Mouse (Mus musculus): Measurements from ENCODE around the gene Galnt15. TPM values are rescaled to one million over a fixed set of nuclear protein-coding genes. Genes with fewer than 3 reads are reported as not detected.

The Galnt15 gene
- polyA plus RNA-seq, 1 experiment from 2014 or later, result 0.36 TPM

GRCm38 (mm10) chr14:32027218-32027617 is 1.6 kb upstream of the Galnt15 start:
- H3K9ac ChIP-seq (ENCODE audit: low read depth, low read length), result no peak overlapping the region
- no peaks in the 10 kb centered on the region for H3K9me3 ChIP-seq (ENCODE audit: control insufficient read depth, low read length)
- no peaks in the 10 kb centered on the region; the same call in none of the 2 replicates for H3K27me3 ChIP-seq (replicated peaks; ENCODE audit: control insufficient read depth, insufficient read depth, low read length)
- no peak overlapping the region for H3K4me2 ChIP-seq (ENCODE audit: low read depth, low read length)
- 60% methylated on average over 7 of the region's 7 CpGs for WGBS
- H3K27ac ChIP-seq (replicated peaks; ENCODE audit: low read depth, low read length), result no peak overlapping the region
- H3K36me3 ChIP-seq (ENCODE audit: control insufficient read depth, insufficient read depth, low read length), result no peaks in the 10 kb centered on the region
- H3K4me1 ChIP-seq (ENCODE audit: control insufficient read depth, insufficient read depth, low read length), result peaks cover 6% of the 10 kb centered on the region; the same call in 1 of the 2 replicates
- ATAC-seq (ENCODE audit: low read depth), result 0 out of 2 replicates have a peak, but pooled peaks have one; percentile 30
- no peak overlapping the region for H3K4me3 ChIP-seq (ENCODE audit: low read depth, low read length)
- DNase-seq (ENCODE audit: low spot score), result peak; percentile 30

GRCm38 (mm10) chr14:32029411-32029992 is 713 bp downstream of the Galnt15 start:
- no peak for DNase-seq (ENCODE audit: low spot score)
- Histone ChIP-seq H3K27me3 (replicated peaks; ENCODE audit: control insufficient read depth, insufficient read depth, low read length) (no peaks in the 10 kb centered on the region; the same call in none of the 2 replicates), H3K4me2 (ENCODE audit: low read depth, low read length) (no peak overlapping the region), H3K4me3 (ENCODE audit: low read depth, low read length) (no peak overlapping the region), H3K4me1 (ENCODE audit: control insufficient read depth, insufficient read depth, low read length) (peaks cover 6% of the 10 kb centered on the region; the same call in 1 of the 2 replicates), H3K9ac (ENCODE audit: low read depth, low read length) (no peak overlapping the region), H3K36me3 (ENCODE audit: control insufficient read depth, insufficient read depth, low read length) (no peaks in the 10 kb centered on the region), H3K9me3 (ENCODE audit: control insufficient read depth, low read length) (no peaks in the 10 kb centered on the region), H3K27ac (replicated peaks; ENCODE audit: low read depth, low read length) (no peak overlapping the region)
- no peak for ATAC-seq (ENCODE audit: low read depth)
- 74% methylated on average over 14 of the region's 14 CpGs for WGBS

- H3K36me3 ChIP-seq (ENCODE audit: control insufficient read depth, insufficient read depth, low read length), result no peaks in the 10 kb centered on the region
- DNase-seq (ENCODE audit: low spot score) (peak; percentile 29), ATAC-seq (ENCODE audit: low read depth) (peak; percentile 42; the same call in 1 of the 2 replicates)
- no peaks in the 10 kb centered on the region for H3K9me3 ChIP-seq (ENCODE audit: control insufficient read depth, low read length)
- H3K4me1 ChIP-seq (ENCODE audit: control insufficient read depth, insufficient read depth, low read length), result peaks cover 6% of the 10 kb centered on the region; the same call in 1 of the 2 replicates
- no peak overlapping the region for H3K27ac ChIP-seq (replicated peaks; ENCODE audit: low read depth, low read length)
- no peak overlapping the region for H3K9ac ChIP-seq (ENCODE audit: low read depth, low read length)
- H3K4me2 ChIP-seq (ENCODE audit: low read depth, low read length), result no peak overlapping the region
- no peaks in the 10 kb centered on the region; the same call in none of the 2 replicates for H3K27me3 ChIP-seq (replicated peaks; ENCODE audit: control insufficient read depth, insufficient read depth, low read length)
- WGBS, result 59% methylated on average over 5 of the region's 5 CpGs
- no peak overlapping the region for H3K4me3 ChIP-seq (ENCODE audit: low read depth, low read length)
Observed at GRCm38 (mm10) chr14:32030073-32030472, 1.3 kb downstream of the Galnt15 start.

GRCm38 (mm10) chr14:32032522-32032921 is 3.7 kb downstream of the Galnt15 start:
- H3K4me3 ChIP-seq (ENCODE audit: low read depth, low read length), result no peak overlapping the region
- WGBS, result 8% methylated on average over 4 of the region's 4 CpGs
- ATAC-seq (ENCODE audit: low read depth) (peak; percentile 28; the same call in 1 of the 2 replicates), DNase-seq (ENCODE audit: low spot score) (peak; percentile 83)
- H3K4me2 ChIP-seq (ENCODE audit: low read depth, low read length), result no peak overlapping the region
- no peak overlapping the region for H3K9ac ChIP-seq (ENCODE audit: low read depth, low read length)
- peaks cover 6% of the 10 kb centered on the region; the same call in 1 of the 2 replicates for H3K4me1 ChIP-seq (ENCODE audit: control insufficient read depth, insufficient read depth, low read length)
- no peaks in the 10 kb centered on the region; the same call in none of the 2 replicates for H3K27me3 ChIP-seq (replicated peaks; ENCODE audit: control insufficient read depth, insufficient read depth, low read length)
- no peaks in the 10 kb centered on the region for H3K9me3 ChIP-seq (ENCODE audit: control insufficient read depth, low read length)
- no peak overlapping the region for H3K27ac ChIP-seq (replicated peaks; ENCODE audit: low read depth, low read length)
- no peaks in the 10 kb centered on the region for H3K36me3 ChIP-seq (ENCODE audit: control insufficient read depth, insufficient read depth, low read length)

- ATAC-seq (ENCODE audit: low read depth), result no peak
- Histone ChIP-seq H3K9ac (ENCODE audit: low read depth, low read length) (no peak overlapping the region), H3K4me3 (ENCODE audit: low read depth, low read length) (no peak overlapping the region), H3K4me2 (ENCODE audit: low read depth, low read length) (no peak overlapping the region), H3K27ac (replicated peaks; ENCODE audit: low read depth, low read length) (no peak overlapping the region), H3K9me3 (ENCODE audit: control insufficient read depth, low read length) (no peaks in the 10 kb centered on the region), H3K4me1 (ENCODE audit: control insufficient read depth, insufficient read depth, low read length) (no peaks in the 10 kb centered on the region), H3K36me3 (ENCODE audit: control insufficient read depth, insufficient read depth, low read length) (no peaks in the 10 kb centered on the region), H3K27me3 (replicated peaks; ENCODE audit: control insufficient read depth, insufficient read depth, low read length) (no peaks in the 10 kb centered on the region)
- DNase-seq (ENCODE audit: low spot score), result no peak
- WGBS, result 58% methylated on average over 5 of the region's 5 CpGs
Observed at GRCm38 (mm10) chr14:32036482-32036881, 7.7 kb downstream of the Galnt15 start.

GRCm38 (mm10) chr14:32037661-32038252 is 9.0 kb downstream of the Galnt15 start:
- Histone ChIP-seq H3K27me3 (replicated peaks; ENCODE audit: control insufficient read depth, insufficient read depth, low read length) (no peaks in the 10 kb centered on the region), H3K9ac (ENCODE audit: low read depth, low read length) (no peak overlapping the region), H3K4me1 (ENCODE audit: control insufficient read depth, insufficient read depth, low read length) (no peaks in the 10 kb centered on the region), H3K27ac (replicated peaks; ENCODE audit: low read depth, low read length) (no peak overlapping the region), H3K36me3 (ENCODE audit: control insufficient read depth, insufficient read depth, low read length) (no peaks in the 10 kb centered on the region), H3K9me3 (ENCODE audit: control insufficient read depth, low read length) (no peaks in the 10 kb centered on the region), H3K4me2 (ENCODE audit: low read depth, low read length) (no peak overlapping the region), H3K4me3 (ENCODE audit: low read depth, low read length) (no peak overlapping the region)
- no peak for ATAC-seq (ENCODE audit: low read depth)
- WGBS, result 81% methylated on average over 8 of the region's 8 CpGs
- no peak for DNase-seq (ENCODE audit: low spot score)

GRCm38 (mm10) chr14:32042108-32042507 is 13.3 kb downstream of the Galnt15 start:
- H3K27ac ChIP-seq (replicated peaks; ENCODE audit: low read depth, low read length), result no peak overlapping the region
- H3K4me2 ChIP-seq (ENCODE audit: low read depth, low read length), result no peak overlapping the region
- 55% methylated on average over 5 of the region's 5 CpGs for WGBS
- no peak overlapping the region for H3K4me3 ChIP-seq (ENCODE audit: low read depth, low read length)
- H3K27me3 ChIP-seq (replicated peaks; ENCODE audit: control insufficient read depth, insufficient read depth, low read length), result no peaks in the 10 kb centered on the region
- ATAC-seq (ENCODE audit: low read depth), result no peak
- H3K36me3 ChIP-seq (ENCODE audit: control insufficient read depth, insufficient read depth, low read length), result no peaks in the 10 kb centered on the region
- no peak for DNase-seq (ENCODE audit: low spot score)
- no peaks in the 10 kb centered on the region for H3K9me3 ChIP-seq (ENCODE audit: control insufficient read depth, low read length)
- H3K4me1 ChIP-seq (ENCODE audit: control insufficient read depth, insufficient read depth, low read length), result no peaks in the 10 kb centered on the region
- H3K9ac ChIP-seq (ENCODE audit: low read depth, low read length), result no peak overlapping the region

GRCm38 (mm10) chr14:32046357-32046756 is 17.6 kb downstream of the Galnt15 start:
- DNase-seq (ENCODE audit: low spot score), result peak; percentile 17
- Histone ChIP-seq H3K4me1 (ENCODE audit: control insufficient read depth, insufficient read depth, low read length) (no peaks in the 10 kb centered on the region), H3K4me3 (ENCODE audit: low read depth, low read length) (no peak overlapping the region), H3K9me3 (ENCODE audit: control insufficient read depth, low read length) (no peaks in the 10 kb centered on the region), H3K9ac (ENCODE audit: low read depth, low read length) (no peak overlapping the region), H3K4me2 (ENCODE audit: low read depth, low read length) (no peak overlapping the region), H3K27me3 (replicated peaks; ENCODE audit: control insufficient read depth, insufficient read depth, low read length) (no peaks in the 10 kb centered on the region), H3K27ac (replicated peaks; ENCODE audit: low read depth, low read length) (no peak overlapping the region), H3K36me3 (ENCODE audit: control insufficient read depth, insufficient read depth, low read length) (no peaks in the 10 kb centered on the region)
- no peak for ATAC-seq (ENCODE audit: low read depth)
- 64% methylated on average over 8 of the region's 8 CpGs for WGBS

GRCm38 (mm10) chr14:32050171-32050570 is 21.4 kb downstream of the Galnt15 start:
- Histone ChIP-seq H3K4me1 (ENCODE audit: control insufficient read depth, insufficient read depth, low read length) (peaks cover 4% of the 10 kb centered on the region; the same call in 1 of the 2 replicates), H3K9me3 (ENCODE audit: control insufficient read depth, low read length) (no peaks in the 10 kb centered on the region), H3K36me3 (ENCODE audit: control insufficient read depth, insufficient read depth, low read length) (no peaks in the 10 kb centered on the region), H3K4me2 (ENCODE audit: low read depth, low read length) (no peak overlapping the region), H3K9ac (ENCODE audit: low read depth, low read length) (no peak overlapping the region), H3K4me3 (ENCODE audit: low read depth, low read length) (no peak overlapping the region), H3K27me3 (replicated peaks; ENCODE audit: control insufficient read depth, insufficient read depth, low read length) (no peaks in the 10 kb centered on the region), H3K27ac (replicated peaks; ENCODE audit: low read depth, low read length) (no peak overlapping the region)
- ATAC-seq (ENCODE audit: low read depth) (no peak), DNase-seq (ENCODE audit: low spot score) (no peak)
- WGBS, result 90% methylated on average over 6 of the region's 6 CpGs
